Mouse (Mus musculus) liver, adult 2 months (tissue): ENCODE data around the gene Iqcn.
A peak's percentile ranks its signal among the peaks of the same experiment; 100 is the strongest.

Experiments
- CTCF ChIP-seq: fragments of 200-500 bp; IDR thresholded peaks from 2 replicates; pipeline ENCODE4 v1.5.1; 2011; ENCODE audit warnings: low read depth, low read length, control low read depth
- POLR2A ChIP-seq: fragments of 200-500 bp; IDR thresholded peaks from 2 replicates; pipeline ENCODE4 v1.6.1; 2011; ENCODE audit warnings: low read length, control low read depth; ENCODE audit not compliant: insufficient read depth; ENCODE audit errors: extremely low read depth

DNA sequence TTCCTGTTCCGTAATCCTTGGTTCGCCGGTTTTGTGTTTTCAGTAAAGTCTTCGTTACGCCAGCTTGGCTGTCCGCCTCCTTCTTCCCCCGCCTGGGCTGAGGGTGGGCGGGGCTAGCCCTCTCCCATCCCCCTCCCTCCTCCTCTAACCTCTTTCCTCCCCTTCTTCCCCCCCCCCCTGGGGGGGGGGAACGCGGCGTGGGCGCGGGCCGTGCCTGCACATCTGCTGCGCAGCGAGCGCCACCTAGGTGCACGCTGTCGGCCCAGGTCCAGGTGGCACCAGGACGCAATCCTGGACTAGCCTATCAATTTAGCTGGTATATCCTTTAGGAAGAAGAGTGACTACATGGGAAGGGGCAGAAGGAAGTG is 2.7 kb upstream of the Iqcn start:
- TF ChIP-seq CTCF (peak; percentile 87), POLR2A (peak; percentile 55; the same call in 1 of the 2 replicates)
